Mouse (Mus musculus) limb, embryonic 10.5 days (tissue): ENCODE measurements at regions not wholly inside any gene's neighbourhood (a gene's known extent, or its start where the extent isn't known, plus 50 kb on each side); places are given as distances from the start of the nearest gene placed in this dataset.

Source experiments
- DNase-seq: peaks from one replicate; pipeline ENCODE4 v3.0.0-alpha.2; 2017; ENCODE audit warnings: low spot score
- H3K27ac ChIP-seq: fragments of 300-500 bp; sonication (generic); 2 replicates; pipeline ENCODE4 v1.5.1; 2016; ENCODE audit warnings: mild to moderate bottlenecking
- H3K27me3 ChIP-seq: fragments of 300-500 bp; sonication (generic); 2 replicates; pipeline ENCODE4 v1.6.1; 2016; ENCODE audit warnings: low read depth, mild to moderate bottlenecking; ENCODE audit not compliant: poor library complexity, severe bottlenecking
- H3K36me3 ChIP-seq: fragments of 300-500 bp; sonication (generic); 2 replicates; pipeline ENCODE4 v1.6.1; 2016; ENCODE audit warnings: mild to moderate bottlenecking, moderate library complexity
- H3K4me1 ChIP-seq: fragments of 300-500 bp; sonication (generic); 2 replicates; pipeline ENCODE4 v1.6.1; 2016
- H3K4me3 ChIP-seq: fragments of 300-500 bp; sonication (generic); 2 replicates; pipeline ENCODE4 v1.5.1; 2016; ENCODE audit warnings: mild to moderate bottlenecking, moderate library complexity
- H3K9me3 ChIP-seq: fragments of 300-500 bp; sonication (generic); replicated peaks from 2 replicates; pipeline ENCODE4 v1.6.1; 2016; ENCODE audit warnings: mild to moderate bottlenecking
- WGBS: fragments of 180-500 bp; shearing (Covaris S2); methylation state at CpG from one replicate; pipeline ENCODE4 v1.1.7; 2016; 5-methylcytosine and 5-hydroxymethylcytosine counted together

GRCm38 (mm10) chr3:41164736-41165135 lies 81.9 kb upstream of the Pgrmc2 start:
- Histone ChIP-seq H3K27me3 (no peaks in the 10 kb centered on the region), H3K36me3 (no peaks in the 10 kb centered on the region), H3K4me3 (no peak overlapping the region), H3K4me1 (no peaks in the 10 kb centered on the region), H3K9me3 (no peaks in the 10 kb centered on the region), H3K27ac (no peak overlapping the region)
- WGBS: 95% methylated on average over 7 of the region's 7 CpGs
- peak; percentile 12 for DNase-seq

GRCm38 (mm10) chr3:41163767-41164166 lies 80.9 kb upstream of the Pgrmc2 start:
- Histone ChIP-seq H3K4me1 (no peaks in the 10 kb centered on the region), H3K4me3 (no peak overlapping the region), H3K27me3 (no peaks in the 10 kb centered on the region), H3K9me3 (no peaks in the 10 kb centered on the region), H3K27ac (no peak overlapping the region), H3K36me3 (no peaks in the 10 kb centered on the region)
- DNase-seq: no peak
- 87% methylated on average over 3 of the region's 3 CpGs for WGBS

- DNase-seq: no peak
- Histone ChIP-seq H3K4me3 (no peak overlapping the region), H3K4me1 (no peaks in the 10 kb centered on the region), H3K27me3 (no peaks in the 10 kb centered on the region), H3K27ac (no peak overlapping the region), H3K9me3 (no peaks in the 10 kb centered on the region), H3K36me3 (no peaks in the 10 kb centered on the region)
- WGBS: 91% methylated on average over 1 of the region's 1 CpGs
Measured at GRCm38 (mm10) chr3:41162514-41162913, 79.7 kb upstream of the Pgrmc2 start.

- Histone ChIP-seq H3K27ac (no peak overlapping the region), H3K4me1 (no peaks in the 10 kb centered on the region), H3K4me3 (no peak overlapping the region), H3K9me3 (no peaks in the 10 kb centered on the region), H3K36me3 (no peaks in the 10 kb centered on the region), H3K27me3 (no peaks in the 10 kb centered on the region)
- DNase-seq: no peak
Measured at GRCm38 (mm10) chr3:41160648-41161047, 77.8 kb upstream of the Pgrmc2 start.

GRCm38 (mm10) chr3:41158314-41158973 lies 75.6 kb upstream of the Pgrmc2 start:
- DNase-seq: no peak
- no peaks in the 10 kb centered on the region for H3K9me3 ChIP-seq
- H3K36me3 ChIP-seq: no peaks in the 10 kb centered on the region
- no peak overlapping the region for H3K4me3 ChIP-seq
- H3K27ac ChIP-seq: no peak overlapping the region
- H3K4me1 ChIP-seq: no peaks in the 10 kb centered on the region
- H3K27me3 ChIP-seq: no peaks in the 10 kb centered on the region
- 83% methylated on average over 12 of the region's 12 CpGs for WGBS

- Histone ChIP-seq H3K27me3 (no peaks in the 10 kb centered on the region), H3K4me1 (no peaks in the 10 kb centered on the region), H3K36me3 (no peaks in the 10 kb centered on the region), H3K9me3 (no peaks in the 10 kb centered on the region), H3K4me3 (no peak overlapping the region), H3K27ac (no peak overlapping the region)
- DNase-seq: no peak
- 86% methylated on average over 3 of the region's 3 CpGs for WGBS
Measured at GRCm38 (mm10) chr3:41157428-41157827, 74.6 kb upstream of the Pgrmc2 start.

GRCm38 (mm10) chr3:41156562-41156961 lies 73.7 kb upstream of the Pgrmc2 start:
- no peaks in the 10 kb centered on the region for H3K36me3 ChIP-seq
- no peaks in the 10 kb centered on the region for H3K27me3 ChIP-seq
- H3K27ac ChIP-seq: no peak overlapping the region
- H3K4me1 ChIP-seq: no peaks in the 10 kb centered on the region
- DNase-seq: no peak
- H3K9me3 ChIP-seq: no peaks in the 10 kb centered on the region
- no peak overlapping the region for H3K4me3 ChIP-seq
- 87% methylated on average over 2 of the region's 2 CpGs for WGBS

- no peak overlapping the region for H3K27ac ChIP-seq
- no peaks in the 10 kb centered on the region for H3K9me3 ChIP-seq
- H3K36me3 ChIP-seq: no peaks in the 10 kb centered on the region
- no peaks in the 10 kb centered on the region for H3K4me1 ChIP-seq
- no peak for DNase-seq
- no peak overlapping the region for H3K4me3 ChIP-seq
- 89% methylated on average over 9 of the region's 9 CpGs for WGBS
- no peaks in the 10 kb centered on the region for H3K27me3 ChIP-seq
Measured at GRCm38 (mm10) chr3:41155132-41155760, 72.4 kb upstream of the Pgrmc2 start.

- Histone ChIP-seq H3K36me3 (no peaks in the 10 kb centered on the region), H3K4me3 (no peak overlapping the region), H3K27ac (no peak overlapping the region), H3K9me3 (no peaks in the 10 kb centered on the region), H3K27me3 (no peaks in the 10 kb centered on the region), H3K4me1 (no peaks in the 10 kb centered on the region)
- no peak for DNase-seq
- WGBS: 80% methylated on average over 1 of the region's 1 CpGs
Measured at GRCm38 (mm10) chr3:41154402-41154801, 71.6 kb upstream of the Pgrmc2 start.

- no peaks in the 10 kb centered on the region for H3K9me3 ChIP-seq
- DNase-seq: no peak
- no peaks in the 10 kb centered on the region for H3K4me1 ChIP-seq
- H3K27me3 ChIP-seq: no peaks in the 10 kb centered on the region
- H3K36me3 ChIP-seq: no peaks in the 10 kb centered on the region
- 81% methylated on average over 7 of the region's 7 CpGs for WGBS
- H3K27ac ChIP-seq: no peak overlapping the region
- H3K4me3 ChIP-seq: no peak overlapping the region
Measured at GRCm38 (mm10) chr3:41151989-41152388, 69.1 kb upstream of the Pgrmc2 start.

GRCm38 (mm10) chr3:41140391-41140790 lies 57.5 kb upstream of the Pgrmc2 start:
- Histone ChIP-seq H3K27ac (no peak overlapping the region), H3K36me3 (no peaks in the 10 kb centered on the region), H3K27me3 (no peaks in the 10 kb centered on the region), H3K4me1 (no peaks in the 10 kb centered on the region), H3K4me3 (no peak overlapping the region), H3K9me3 (no peaks in the 10 kb centered on the region)
- 94% methylated on average over 4 of the region's 4 CpGs for WGBS
- no peak for DNase-seq

GRCm38 (mm10) chr3:41137931-41138330 lies 55.1 kb upstream of the Pgrmc2 start:
- Histone ChIP-seq H3K36me3 (no peaks in the 10 kb centered on the region), H3K27ac (no peak overlapping the region), H3K27me3 (no peaks in the 10 kb centered on the region), H3K4me1 (no peaks in the 10 kb centered on the region), H3K4me3 (no peak overlapping the region), H3K9me3 (no peaks in the 10 kb centered on the region)
- DNase-seq: no peak
- WGBS: 84% methylated on average over 1 of the region's 1 CpGs

GRCm38 (mm10) chr3:41132889-41133288 lies 50.0 kb upstream of the Pgrmc2 start:
- no peaks in the 10 kb centered on the region for H3K27me3 ChIP-seq
- H3K9me3 ChIP-seq: no peaks in the 10 kb centered on the region
- WGBS: 41% methylated on average over 6 of the region's 6 CpGs
- no peak overlapping the region for H3K4me3 ChIP-seq
- no peak for DNase-seq
- no peaks in the 10 kb centered on the region for H3K36me3 ChIP-seq
- no peaks in the 10 kb centered on the region for H3K4me1 ChIP-seq
- no peak overlapping the region for H3K27ac ChIP-seq
